Mouse (Mus musculus) CH12.LX (cell line): ENCODE data around the gene Immt.

Experiments used
- EP300 ChIP-seq: IDR thresholded peaks from 2 replicates; pipeline ENCODE4 v1.6.1; 2011; ENCODE audit warnings: low read length, improper control_type of control experiment
- KAT2A ChIP-seq: IDR thresholded peaks from 2 replicates; pipeline ENCODE4 v1.6.1; 2012; ENCODE audit warnings: low read length, improper control_type of control experiment, inconsistent platforms; ENCODE audit not compliant: insufficient replicate concordance
- POLR2A ChIP-seq: IDR thresholded peaks from 2 replicates; pipeline ENCODE4 v1.6.1; 2011; ENCODE audit warnings: low read depth, mild to moderate bottlenecking, improper control_type of control experiment, low read length
- SMC3 ChIP-seq: IDR thresholded peaks from 2 replicates; pipeline ENCODE4 v1.6.1; 2011; ENCODE audit warnings: low read depth, low read length, improper control_type of control experiment

- TF ChIP-seq KAT2A (no peak), EP300 (no peak), SMC3 (no peak), POLR2A (no peak)
Measured at GRCm38 (mm10) chr6:71911686-71912450, 80.7 kb downstream of the Immt start.
